Mouse (Mus musculus) c-Kit-negative CD71-positive TER-119-positive erythroid progenitor cells, embryonic 14.5 days (primary cell): ENCODE results near the gene Pard6b.

ENCODE experiments used
- DNase-seq: peaks from one replicate; pipeline ENCODE4 v3.0.0-alpha.2; 2013; ENCODE audit warnings: low read depth, low spot score

The Pard6b gene

DNA sequence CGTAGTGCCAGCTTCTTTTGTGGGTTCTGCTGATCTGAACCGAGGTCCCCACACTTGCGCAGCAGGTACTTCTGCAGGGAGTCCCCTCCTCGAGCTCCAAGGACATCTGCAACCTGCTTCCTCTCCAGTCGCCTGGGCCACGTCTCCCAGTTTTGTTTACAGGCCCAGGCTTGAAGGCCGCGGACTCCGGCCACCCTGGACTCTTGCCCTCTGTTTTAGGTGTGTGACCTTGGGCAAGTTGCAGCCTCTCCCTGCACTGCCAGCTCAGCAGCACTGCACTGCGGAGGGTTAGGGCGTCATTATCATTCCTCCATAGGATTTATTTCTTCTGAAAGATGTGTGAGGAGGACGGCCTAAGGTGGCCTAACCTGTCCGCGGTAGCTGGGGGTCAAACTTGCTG, 47.0 kb downstream of the Pard6b start:
- DNase-seq: no peak

DNA sequence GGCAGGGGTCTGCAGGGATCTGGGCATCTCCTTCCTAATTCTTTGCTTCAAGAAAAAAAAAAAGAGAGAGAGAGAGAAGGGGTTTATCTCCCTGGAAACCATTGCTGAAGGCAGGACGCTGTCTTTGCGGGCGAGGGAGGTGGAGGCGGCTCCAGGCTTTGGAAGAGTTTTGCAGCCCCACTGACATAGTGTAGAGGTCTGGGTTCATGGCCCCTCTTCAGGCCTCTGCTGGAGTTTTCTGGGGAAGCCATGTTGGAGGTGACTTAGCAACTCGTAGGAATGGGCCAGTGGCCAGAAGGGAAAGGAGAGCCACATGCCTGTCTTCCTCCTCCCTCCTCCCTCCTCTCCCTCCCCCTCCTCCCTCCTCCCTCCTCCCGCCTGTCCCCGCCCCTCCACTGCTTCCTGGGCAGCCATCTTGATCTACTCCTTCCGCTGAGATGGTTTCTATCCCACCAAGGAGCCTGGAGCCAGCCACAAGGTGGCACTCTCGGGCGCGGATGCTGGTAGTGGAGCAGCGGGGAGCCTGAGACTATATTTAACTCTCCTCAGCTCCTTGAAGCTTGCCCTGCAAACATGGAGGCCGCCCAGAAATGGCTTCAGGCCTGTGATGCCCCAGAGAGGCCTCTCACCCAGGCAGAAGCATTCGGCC, 47.5 kb downstream of the Pard6b start:
- peak; percentile 24 for DNase-seq

DNA sequence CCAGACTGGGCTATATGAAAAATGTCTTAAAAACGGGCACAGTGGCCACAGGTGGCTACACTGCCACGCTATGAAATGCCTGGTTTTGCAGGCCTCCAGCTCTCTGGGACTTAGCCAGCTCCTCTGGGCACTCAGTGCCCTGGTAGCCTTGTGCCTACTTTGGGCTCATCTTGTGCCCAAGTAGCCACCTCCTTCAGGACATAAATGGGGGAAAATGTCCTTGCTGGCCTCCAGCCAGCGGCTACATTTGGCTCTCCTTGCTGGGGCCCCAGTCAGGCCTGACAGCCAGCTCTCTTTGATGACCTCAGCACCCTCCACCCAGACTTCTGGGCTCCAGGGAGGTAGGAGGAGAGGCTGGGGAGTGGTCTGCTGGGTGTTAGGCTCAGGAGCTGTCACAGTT, 49.2 kb downstream of the Pard6b start:
- DNase-seq: no peak

DNA sequence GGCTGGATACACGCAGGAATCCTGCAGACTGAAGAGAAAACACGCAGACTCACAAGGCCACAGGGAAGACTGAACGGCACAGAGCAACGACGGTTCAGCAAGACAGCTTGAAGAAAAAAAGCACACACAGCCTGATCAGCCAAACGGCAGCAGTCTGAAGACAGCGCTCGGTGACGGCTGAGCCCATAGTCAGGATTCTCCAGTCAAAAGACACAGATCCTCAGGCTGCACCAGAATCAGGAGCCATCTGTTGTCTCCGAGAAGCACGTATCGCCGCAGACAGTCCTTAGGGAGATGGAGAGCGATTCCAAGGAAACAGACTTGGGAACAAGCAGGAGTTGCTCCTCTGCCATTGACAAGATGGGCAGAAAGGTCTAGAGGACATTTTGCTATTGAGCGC, 56.4 kb downstream of the Pard6b start:
- no peak for DNase-seq

DNA sequence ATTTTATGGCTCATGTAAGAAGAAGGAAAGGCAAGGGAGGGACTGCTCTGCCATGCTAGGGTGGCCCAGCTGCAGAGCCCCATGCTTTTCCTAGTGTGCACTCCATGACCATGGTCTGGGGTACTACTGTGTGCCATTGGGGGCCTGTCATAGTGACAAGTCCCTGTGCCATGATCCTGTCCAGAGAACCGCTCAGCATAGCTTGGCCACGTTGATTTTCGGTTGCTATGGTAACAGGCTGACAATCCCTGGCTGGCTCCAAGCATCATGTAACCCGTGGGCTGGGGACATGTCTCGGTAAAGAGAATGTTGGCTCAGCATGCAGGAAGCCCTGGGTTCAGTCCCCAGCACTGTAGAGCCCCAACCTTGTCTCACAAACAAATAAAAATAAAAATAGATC, 63.0 kb downstream of the Pard6b start:
- no peak for DNase-seq

DNA sequence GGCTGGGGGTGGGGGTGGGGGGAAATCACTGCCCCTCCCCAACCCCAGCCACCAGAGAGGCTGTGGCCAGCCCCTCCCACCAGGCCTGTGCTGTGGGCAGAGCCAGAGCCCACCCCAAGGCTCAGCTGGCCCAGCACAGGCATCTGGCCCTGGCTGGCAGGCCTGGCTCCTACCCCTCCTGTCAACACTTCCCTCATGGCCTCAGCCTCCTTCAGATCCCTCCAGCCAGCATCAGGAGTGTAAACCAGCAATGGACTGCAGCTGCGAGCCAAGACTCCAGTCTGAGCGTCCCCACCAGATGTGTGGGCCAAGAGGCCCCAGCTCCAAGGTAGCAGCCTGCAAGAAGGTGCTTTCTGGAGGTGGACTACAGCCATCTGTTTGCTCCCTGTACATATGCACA, 64.6 kb downstream of the Pard6b start:
- DNase-seq: no peak

DNA sequence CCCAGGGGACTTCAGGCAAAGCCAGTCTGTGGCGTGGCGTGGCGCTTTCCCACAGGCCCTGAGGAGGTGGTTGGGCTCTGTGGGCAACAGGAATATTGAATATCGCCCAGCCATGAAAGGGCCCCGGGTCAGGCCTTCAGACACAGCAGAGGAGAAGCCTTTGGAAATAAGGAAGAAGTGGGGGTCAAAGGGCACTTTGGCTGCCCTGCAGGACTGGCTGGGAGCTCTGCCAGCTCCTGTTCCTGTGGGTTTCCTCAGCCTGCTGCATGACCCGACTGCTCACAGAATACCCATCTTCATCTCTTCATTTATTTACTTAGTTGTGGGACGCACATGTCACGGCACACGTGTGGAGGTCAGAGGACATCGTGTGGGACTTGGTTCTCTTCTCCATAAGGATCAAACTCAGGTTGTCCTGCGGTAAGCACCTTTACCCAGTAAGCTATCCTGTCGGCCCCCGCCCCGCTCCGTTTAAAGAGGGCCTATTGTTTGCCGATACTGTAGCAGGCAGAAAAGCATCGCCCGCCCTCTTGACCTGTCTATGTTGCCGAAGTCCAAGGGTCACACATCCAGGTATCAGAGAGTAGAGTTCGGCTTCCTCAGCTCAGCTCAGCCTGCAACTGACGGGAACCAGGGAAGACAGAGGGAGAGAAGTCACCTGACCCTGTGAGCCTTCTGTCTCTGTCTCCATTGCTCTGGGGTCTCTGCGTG, 67.1 kb downstream of the Pard6b start:
- DNase-seq: no peak

DNA sequence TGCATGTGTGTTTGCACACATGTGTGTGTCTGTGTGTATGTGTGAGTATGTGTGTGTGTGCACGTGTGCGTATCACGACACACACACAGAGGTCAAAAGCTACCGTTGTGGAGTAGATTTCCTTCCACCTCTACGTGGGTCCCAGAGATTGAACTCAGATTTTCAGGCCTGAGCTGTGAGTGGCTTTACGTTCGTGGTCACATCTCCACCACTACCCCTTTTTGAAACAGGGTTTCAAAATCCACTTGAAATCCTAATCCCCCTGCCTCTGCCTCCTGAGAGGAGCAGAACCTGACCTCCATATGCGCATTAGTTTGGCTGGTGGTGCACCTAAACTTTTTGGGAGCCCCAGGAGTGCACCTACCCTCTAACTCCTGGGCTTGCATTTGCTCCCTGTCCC, 68.4 kb downstream of the Pard6b start:
- no peak for DNase-seq
